Mouse (Mus musculus): Measurements from ENCODE around the gene Erp29.

GRCm38 (mm10) chr5:121500719-121501118 is 48.4 kb upstream of the Erp29 start:
- TF ChIP-seq CTCF (IDR thresholded peaks at IDR 0.05; ENCODE audit: insufficient read depth, low read depth, low read length) (no peak), POLR2A (IDR thresholded peaks at IDR 0.05; ENCODE audit: insufficient read depth, low read depth, low read length) (no peak)

Measured in olfactory bulb, adult 2 months (tissue).